Mouse (Mus musculus) liver, adult 2 months (tissue): Measurements from ENCODE around the gene Tgds.

Experiments used
- CTCF ChIP-seq: fragments of 200-500 bp; IDR thresholded peaks from 2 replicates; pipeline ENCODE4 v1.5.1; 2011; ENCODE audit warnings: low read depth, low read length, control low read depth
- POLR2A ChIP-seq: fragments of 200-500 bp; IDR thresholded peaks from 2 replicates; pipeline ENCODE4 v1.6.1; 2011; ENCODE audit warnings: low read length, control low read depth; ENCODE audit not compliant: insufficient read depth; ENCODE audit errors: extremely low read depth

DNA sequence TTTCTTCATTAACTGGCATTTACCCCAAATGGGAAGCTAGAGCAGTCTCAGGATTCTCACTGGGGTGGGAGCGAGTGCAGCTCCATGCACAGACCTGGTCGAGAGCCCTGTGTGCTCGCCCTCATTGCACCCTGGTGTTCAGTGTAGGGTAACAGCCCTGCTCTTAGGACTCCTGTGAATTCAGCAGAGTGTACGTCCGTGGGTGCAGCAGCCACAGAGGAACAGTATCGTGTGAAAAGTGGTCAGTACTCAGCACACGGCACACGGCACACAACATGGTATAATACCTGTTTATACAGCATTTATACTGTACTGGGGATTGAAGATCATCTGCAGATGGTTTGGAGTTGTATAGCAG, 19.7 kb upstream of the Tgds start:
- TF ChIP-seq POLR2A (no peak), CTCF (no peak)
